Mouse (Mus musculus) lung, postnatal 0 days (tissue): Measurements from ENCODE around the gene Jazf1. TPM values are rescaled to one million over a fixed set of nuclear protein-coding genes. Genes with fewer than 3 reads are reported as not detected.

Source experiments
- ATAC-seq: fragments of 200-750 bp; cut with Nextera tagmentation; 2 replicates; pipeline ENCODE4 v1.8.0; 2017; ENCODE audit warnings: moderate library complexity
- DNase-seq: peaks from one replicate; pipeline ENCODE4 v3.0.0-alpha.2; 2016; ENCODE audit warnings: low spot score
- H3K27ac ChIP-seq: fragments of 300-500 bp; sonication (generic); 2 replicates; pipeline ENCODE4 v1.5.1; 2014; ENCODE audit warnings: antibody characterized with exemption, mild to moderate bottlenecking, low read length, mixed read lengths
- H3K27me3 ChIP-seq: fragments of 300-500 bp; sonication (generic); replicated peaks from 2 replicates; pipeline ENCODE4 v1.6.1; 2014; ENCODE audit warnings: low read length, mixed read lengths; ENCODE audit not compliant: insufficient read depth
- H3K36me3 ChIP-seq: fragments of 300-500 bp; sonication (generic); 2 replicates; pipeline ENCODE4 v1.6.1; 2014; ENCODE audit warnings: low read length, mixed read lengths; ENCODE audit not compliant: insufficient read depth
- H3K4me1 ChIP-seq: fragments of 300-500 bp; sonication (generic); 2 replicates; pipeline ENCODE4 v1.6.1; 2014; ENCODE audit warnings: antibody characterized with exemption, low read depth, low read length, mixed read lengths; ENCODE audit not compliant: insufficient read depth
- H3K4me2 ChIP-seq: fragments of 300-500 bp; sonication (generic); replicated peaks from 2 replicates; pipeline ENCODE4 v1.6.1; 2014; ENCODE audit warnings: low read depth, mild to moderate bottlenecking, low read length, moderate library complexity, mixed read lengths
- H3K4me3 ChIP-seq: fragments of 300-500 bp; sonication (generic); 2 replicates; pipeline ENCODE4 v1.5.1; 2014; ENCODE audit warnings: low read depth, low read length
- H3K9ac ChIP-seq: fragments of 300-500 bp; sonication (generic); replicated peaks from 2 replicates; pipeline ENCODE4 v1.6.1; 2014; ENCODE audit warnings: low read depth, mild to moderate bottlenecking
- H3K9me3 ChIP-seq: fragments of 300-500 bp; sonication (generic); 2 replicates; pipeline ENCODE4 v1.6.1; 2016; ENCODE audit warnings: low read length, mixed read lengths
- CTCF ChIP-seq: IDR thresholded peaks from 2 replicates; pipeline ENCODE4 v1.5.1; 2016; ENCODE audit warnings: antibody characterized with exemption, mild to moderate bottlenecking
- EP300 ChIP-seq: IDR thresholded peaks from 2 replicates; pipeline ENCODE4 v1.6.1; 2016; ENCODE audit warnings: antibody characterized with exemption, mild to moderate bottlenecking, control low read depth
- WGBS: fragments of 180-500 bp; shearing (Covaris S2); extraction: QIAGEN DNeasy Blood & Tissue Kit; methylation state at CpG from one replicate; pipeline ENCODE4 v1.1.7; 2014; 5-methylcytosine and 5-hydroxymethylcytosine counted together
- polyA plus RNA-seq: library from polyadenylated mRNA; unstranded; fragments of >200 nt; fragmentation: Nextera tagmentation; extraction: Ambion mirVana; gene quantifications from 2 replicates; pipeline ENCODE4 v1.2.1, GENCODE M21; 2015

Gene Jazf1
- polyA plus RNA-seq, 1 experiment from 2014 or later = 3.9 TPM

DNA sequence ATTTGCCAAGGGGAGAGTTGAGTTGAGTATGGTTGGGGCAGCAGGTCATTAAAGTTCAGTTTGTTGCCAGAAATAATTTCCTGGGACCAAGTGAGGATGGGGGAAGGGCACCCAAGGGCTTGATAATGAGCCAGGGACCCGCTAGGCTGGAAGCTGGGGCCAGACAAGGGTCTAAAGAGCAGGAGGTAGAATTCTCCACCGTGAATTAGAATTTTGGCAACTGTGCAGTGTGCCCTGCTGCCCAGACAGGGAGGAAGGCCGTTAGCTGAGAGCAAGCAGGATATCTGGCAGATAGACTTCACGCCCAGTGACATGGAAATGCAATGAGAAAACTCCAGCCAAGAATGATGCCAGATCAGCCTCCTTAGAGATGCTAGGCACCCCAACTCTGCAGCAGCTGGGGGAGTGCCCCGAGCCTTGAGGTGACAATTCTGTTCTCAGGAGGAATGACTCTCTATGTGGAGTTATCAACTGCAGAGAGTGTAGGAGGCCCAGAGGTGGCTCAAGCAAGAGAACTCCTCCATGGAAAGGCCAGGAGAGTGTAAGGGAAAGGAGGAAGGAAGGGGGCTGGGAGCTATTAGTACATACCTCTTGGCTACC, 1.6 kb upstream of the Jazf1 start:
- TF ChIP-seq CTCF (no peak), EP300 (no peak)
- no peaks in the 10 kb centered on the region; the same call in 1 of the 2 replicates for H3K4me1 ChIP-seq
- H3K36me3 ChIP-seq = no peaks in the 10 kb centered on the region
- H3K4me2 ChIP-seq = no peak overlapping the region
- WGBS = 41% methylated on average over 5 of the region's 5 CpGs
- no peak overlapping the region for H3K4me3 ChIP-seq
- no peak overlapping the region for H3K9ac ChIP-seq
- ATAC-seq (no peak), DNase-seq (no peak)
- no peak overlapping the region for H3K27ac ChIP-seq
- no peaks in the 10 kb centered on the region for H3K27me3 ChIP-seq
- no peaks in the 10 kb centered on the region for H3K9me3 ChIP-seq

DNA sequence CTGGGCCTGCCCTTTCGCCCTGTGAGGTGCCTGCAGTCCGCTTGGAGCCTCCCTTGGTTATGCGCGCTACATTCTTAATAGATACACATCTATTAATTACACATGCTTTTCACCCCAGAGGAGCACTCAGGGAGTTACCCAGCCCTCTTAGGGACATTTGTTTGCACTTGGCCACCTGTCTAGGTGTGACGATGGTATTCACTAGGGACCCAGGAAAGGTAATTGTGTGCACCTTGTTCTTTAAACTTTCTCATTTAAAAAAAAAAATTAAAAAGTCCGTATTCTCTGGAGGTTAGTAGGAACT, 396 bp upstream of the Jazf1 start:
- ATAC-seq (no peak; the same call in 1 of the 2 replicates), DNase-seq (no peak)
- no peaks in the 10 kb centered on the region for H3K27me3 ChIP-seq
- no peak overlapping the region; the same call in 1 of the 2 replicates for H3K9ac ChIP-seq
- TF ChIP-seq CTCF = no peak
- no peak for TF ChIP-seq EP300
- H3K4me2 ChIP-seq = peak overlapping the region; percentile 98
- no peaks in the 10 kb centered on the region for H3K36me3 ChIP-seq
- no peaks in the 10 kb centered on the region; the same call in 1 of the 2 replicates for H3K4me1 ChIP-seq
- H3K9me3 ChIP-seq = no peaks in the 10 kb centered on the region
- H3K4me3 ChIP-seq = peak overlapping the region; percentile 79
- no peak overlapping the region for H3K27ac ChIP-seq
- 5% methylated on average over 6 of the region's 6 CpGs for WGBS

DNA sequence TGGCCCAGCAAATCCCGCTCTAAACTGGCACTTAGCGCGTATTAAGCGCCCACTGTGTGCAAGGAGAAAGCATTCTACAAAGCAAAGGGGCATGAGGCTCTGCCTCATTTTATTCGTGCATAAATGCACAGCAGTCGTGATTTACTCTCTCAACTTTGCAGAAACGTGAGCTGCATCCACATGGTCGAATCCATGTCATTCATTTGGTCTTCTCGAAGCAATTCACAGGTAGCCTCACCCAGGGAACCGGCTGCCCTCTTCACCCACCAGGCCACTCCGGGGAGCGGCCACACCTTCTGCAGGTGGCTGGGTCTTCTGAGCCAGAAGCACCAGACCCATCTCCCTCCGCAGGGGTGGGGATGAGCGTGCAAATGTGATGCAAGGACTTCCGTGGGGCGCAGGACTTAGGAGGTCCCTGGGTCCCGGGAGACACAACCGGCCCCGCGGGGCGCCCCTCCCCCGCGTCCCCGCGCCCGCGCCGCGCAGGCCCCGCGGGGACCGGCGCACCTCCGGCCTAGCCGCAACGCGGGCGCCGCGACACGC, 914 bp downstream of the Jazf1 start:
- DNase-seq (peak; percentile 18), ATAC-seq (peak; percentile 19; the same call in 1 of the 2 replicates)
- H3K4me1 ChIP-seq = no peaks in the 10 kb centered on the region; the same call in 1 of the 2 replicates
- no peak for TF ChIP-seq EP300
- no peak for TF ChIP-seq CTCF
- H3K36me3 ChIP-seq = no peaks in the 10 kb centered on the region
- WGBS = 9% methylated on average over 23 of the region's 41 CpGs
- no peaks in the 10 kb centered on the region for H3K27me3 ChIP-seq
- H3K9ac ChIP-seq = peak overlapping the region; percentile 52
- H3K27ac ChIP-seq = 0 out of 2 replicates have a peak overlapping the region, but pooled peaks have one; percentile 32
- H3K4me3 ChIP-seq = peak overlapping the region; percentile 79
- no peaks in the 10 kb centered on the region for H3K9me3 ChIP-seq
- peak overlapping the region; percentile 98 for H3K4me2 ChIP-seq

DNA sequence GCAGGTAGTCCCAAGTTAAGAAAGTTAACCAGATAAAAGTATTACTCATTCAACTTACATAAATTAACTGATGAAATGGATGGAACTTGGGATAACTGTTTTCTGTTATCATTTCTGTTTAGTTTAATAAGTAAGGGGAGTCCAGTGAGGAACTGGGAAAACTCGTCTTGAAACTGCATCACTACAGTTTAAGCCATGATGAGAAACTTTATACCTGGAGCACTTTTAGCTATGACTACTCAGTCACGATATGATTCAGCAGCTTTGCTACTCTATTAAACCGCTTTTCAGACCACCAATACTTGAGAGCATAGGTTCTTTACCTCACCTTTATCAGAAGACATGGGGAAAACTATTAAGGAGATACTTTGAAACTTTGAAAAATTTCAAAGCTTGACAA, 1.5 kb downstream of the Jazf1 start:
- TF ChIP-seq CTCF (no peak), EP300 (no peak)
- Histone ChIP-seq H3K36me3 (no peaks in the 10 kb centered on the region), H3K9me3 (no peaks in the 10 kb centered on the region), H3K4me3 (no peak overlapping the region), H3K4me1 (no peaks in the 10 kb centered on the region; the same call in 1 of the 2 replicates), H3K27me3 (no peaks in the 10 kb centered on the region), H3K9ac (no peak overlapping the region), H3K27ac (no peak overlapping the region), H3K4me2 (no peak overlapping the region; the same call in 1 of the 2 replicates)
- ATAC-seq (no peak), DNase-seq (no peak)
- 68% methylated on average over 3 of the region's 3 CpGs for WGBS

DNA sequence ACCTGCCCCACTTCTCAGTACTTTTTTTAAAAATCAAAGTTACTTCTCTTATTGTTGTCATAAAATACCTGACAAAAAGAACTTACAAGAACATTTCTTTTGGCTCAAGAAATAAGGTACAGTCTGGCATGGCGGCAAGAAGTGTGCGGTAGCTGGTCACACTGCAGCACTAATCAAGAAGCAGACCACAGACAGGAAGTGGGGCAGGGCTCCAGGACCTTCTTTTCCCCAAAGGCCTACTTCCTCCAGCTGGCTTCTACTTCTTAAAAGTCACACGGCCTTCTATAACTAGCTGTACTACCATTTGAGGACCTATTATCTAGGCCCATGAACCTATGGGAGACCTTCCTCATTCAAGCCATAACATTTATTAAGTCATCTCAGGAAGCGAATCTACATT, 4.4 kb downstream of the Jazf1 start:
- no peak for ATAC-seq
- H3K9ac ChIP-seq = no peak overlapping the region
- H3K27ac ChIP-seq = no peak overlapping the region
- DNase-seq = no peak
- 79% methylated on average over 4 of the region's 4 CpGs for WGBS
- no peaks in the 10 kb centered on the region for H3K27me3 ChIP-seq
- no peaks in the 10 kb centered on the region for H3K36me3 ChIP-seq
- no peak overlapping the region for H3K4me3 ChIP-seq
- H3K4me2 ChIP-seq = no peak overlapping the region
- no peak for TF ChIP-seq EP300
- no peak for TF ChIP-seq CTCF
- H3K4me1 ChIP-seq = no peaks in the 10 kb centered on the region; the same call in 1 of the 2 replicates
- no peaks in the 10 kb centered on the region for H3K9me3 ChIP-seq

DNA sequence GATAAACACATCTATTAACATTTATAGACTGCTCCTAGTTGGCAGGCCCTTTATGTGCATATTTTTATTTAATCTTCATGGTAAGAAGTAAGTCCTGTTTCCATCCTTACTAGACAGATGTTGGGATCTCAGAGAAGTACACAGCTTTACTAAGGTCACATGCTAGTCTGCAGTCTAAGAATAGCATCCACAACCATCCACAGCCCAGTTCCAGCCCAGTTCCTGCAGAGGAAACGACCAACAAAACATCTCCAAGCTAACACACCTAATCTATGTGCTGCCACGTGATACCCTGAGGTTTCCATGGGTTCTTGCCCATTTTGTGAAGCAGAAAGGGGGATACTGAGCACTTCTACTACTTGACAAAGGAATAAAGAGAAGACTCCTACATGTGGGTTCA, 13.5 kb downstream of the Jazf1 start:
- TF ChIP-seq EP300 (no peak), CTCF (no peak)
- ATAC-seq = no peak
- Histone ChIP-seq H3K27me3 (no peaks in the 10 kb centered on the region), H3K36me3 (no peaks in the 10 kb centered on the region), H3K4me3 (no peak overlapping the region), H3K27ac (no peak overlapping the region), H3K4me1 (no peaks in the 10 kb centered on the region), H3K4me2 (no peak overlapping the region), H3K9me3 (no peaks in the 10 kb centered on the region), H3K9ac (no peak overlapping the region)
- DNase-seq = no peak
- 41% methylated on average over 2 of the region's 2 CpGs for WGBS
